Mouse (Mus musculus) megakaryocyte progenitor cell, adult 5-6 weeks (primary cell): ENCODE results near the gene Ctc1. TPM values are rescaled to one million over a fixed set of nuclear protein-coding genes. Genes with fewer than 3 reads are reported as not detected.
"Not testable (repeated sequence)": the region's sequence is repeated elsewhere in the genome, so short reads cannot be mapped to it uniquely, and the experiment has no call there.

Experiments
- ATAC-seq: replicated peaks from 2 replicates; pipeline ENCODE4 v1.8.0; 2016; ENCODE audit warnings: mild to moderate bottlenecking, moderate TSS enrichment, inconsistent platforms; ENCODE audit not compliant: poor library complexity
- total RNA-seq, 2 experiments: library from RNA; stranded (forward) in 1 of 2; stranded (reverse) in 1 of 2; fragments of 157-497, 149-512 nt in 1 of 2; fragments of 200-1000 nt in 1 of 2; gene quantifications; 2 replicates each; pipeline versions ENCODE4 v1.2.3 to v1.2.4; 2015 to 2017

Ctc1 gene
- total RNA-seq, 2 experiments from 2014 or later: 21.2 to 27.8 TPM

DNA sequence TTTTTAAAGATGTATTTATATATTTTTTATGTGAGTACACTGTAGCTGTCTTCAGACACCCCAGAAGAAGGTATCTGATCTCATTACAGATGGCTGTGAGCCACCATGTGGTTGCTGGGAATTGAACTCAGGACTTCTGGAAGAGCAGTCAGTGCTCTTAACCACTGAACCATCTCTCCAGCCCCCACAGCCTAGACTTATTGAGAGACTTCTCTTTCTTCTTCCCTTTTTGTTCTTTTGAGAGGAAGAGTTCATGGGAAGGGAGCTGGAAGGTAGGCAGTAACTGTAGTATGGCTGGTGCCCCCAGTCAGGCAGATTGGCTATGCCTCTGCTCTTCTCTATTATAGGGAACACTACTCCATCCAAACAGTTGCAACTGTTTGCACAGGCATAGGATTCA is 9.1 kb upstream of the Ctc1 start:
- not testable (repeated sequence) for ATAC-seq

DNA sequence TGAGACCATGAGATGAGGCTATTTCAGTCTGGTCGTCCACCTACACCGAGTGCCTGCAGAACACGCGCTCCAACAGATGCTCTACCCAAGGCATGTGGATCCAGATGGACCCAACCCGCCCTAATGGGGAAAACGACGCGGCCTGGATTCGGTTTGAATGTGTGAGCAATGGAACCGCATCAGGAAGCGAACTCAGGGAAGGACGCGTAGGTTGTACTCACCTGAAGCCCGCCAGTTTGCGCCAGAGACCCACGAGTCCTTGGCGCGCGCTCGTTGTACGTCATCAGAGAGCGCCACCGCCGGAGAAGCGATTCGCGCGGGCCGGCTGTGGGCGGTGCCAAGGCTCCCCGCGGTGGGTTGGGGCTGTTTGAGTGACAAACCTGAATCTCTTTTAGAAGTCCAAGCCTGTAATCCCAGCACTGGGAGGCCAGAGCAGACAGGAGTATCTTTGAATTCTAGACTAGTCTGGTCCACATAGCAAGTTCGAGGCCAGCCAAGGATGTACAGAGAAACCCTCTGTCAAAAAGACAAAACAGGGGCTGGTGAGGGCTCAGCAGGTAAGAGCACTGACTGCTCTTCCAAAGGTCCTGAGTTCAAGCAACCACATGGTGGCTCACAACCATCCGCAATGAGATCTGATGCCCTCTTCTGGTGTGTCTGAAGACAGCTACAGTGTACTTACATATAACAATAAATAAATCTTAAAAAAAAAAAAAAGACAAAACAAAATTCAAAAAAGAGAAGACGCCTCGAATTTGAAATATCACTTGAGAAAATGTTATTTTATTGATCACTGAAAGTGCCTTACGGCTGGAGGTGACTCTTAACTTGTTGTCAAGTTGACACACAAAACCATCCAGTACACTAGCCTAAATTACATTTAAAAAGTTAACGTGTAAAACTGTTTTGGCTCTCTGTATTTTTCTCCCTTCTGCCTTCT is 7.3 kb upstream of the Ctc1 start, which contains the start of gene Pfas:
Gene Pfas (minus strand): TSS at position 279 of the 940 bp plus-strand sequence.
- peak; percentile 83 for ATAC-seq

DNA sequence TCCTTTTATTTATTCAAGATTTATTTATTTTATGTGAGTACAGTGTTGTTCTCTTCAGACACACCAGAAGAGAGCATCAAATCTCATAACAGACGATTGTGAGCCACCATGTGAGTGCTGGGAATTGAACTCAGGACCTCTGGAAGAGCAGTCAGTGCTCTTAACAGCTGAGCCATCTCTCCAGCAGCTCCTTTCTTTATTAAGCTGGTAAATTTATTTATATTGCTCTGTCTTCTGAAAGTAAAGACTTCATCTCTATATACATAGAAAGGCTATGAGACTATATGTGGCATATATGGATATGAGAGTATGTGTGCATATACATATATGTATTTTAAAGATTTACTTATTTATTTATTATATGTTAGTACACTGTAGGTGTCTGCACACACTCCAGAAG is 6.2 kb upstream of the Ctc1 start:
- ATAC-seq: no peak

DNA sequence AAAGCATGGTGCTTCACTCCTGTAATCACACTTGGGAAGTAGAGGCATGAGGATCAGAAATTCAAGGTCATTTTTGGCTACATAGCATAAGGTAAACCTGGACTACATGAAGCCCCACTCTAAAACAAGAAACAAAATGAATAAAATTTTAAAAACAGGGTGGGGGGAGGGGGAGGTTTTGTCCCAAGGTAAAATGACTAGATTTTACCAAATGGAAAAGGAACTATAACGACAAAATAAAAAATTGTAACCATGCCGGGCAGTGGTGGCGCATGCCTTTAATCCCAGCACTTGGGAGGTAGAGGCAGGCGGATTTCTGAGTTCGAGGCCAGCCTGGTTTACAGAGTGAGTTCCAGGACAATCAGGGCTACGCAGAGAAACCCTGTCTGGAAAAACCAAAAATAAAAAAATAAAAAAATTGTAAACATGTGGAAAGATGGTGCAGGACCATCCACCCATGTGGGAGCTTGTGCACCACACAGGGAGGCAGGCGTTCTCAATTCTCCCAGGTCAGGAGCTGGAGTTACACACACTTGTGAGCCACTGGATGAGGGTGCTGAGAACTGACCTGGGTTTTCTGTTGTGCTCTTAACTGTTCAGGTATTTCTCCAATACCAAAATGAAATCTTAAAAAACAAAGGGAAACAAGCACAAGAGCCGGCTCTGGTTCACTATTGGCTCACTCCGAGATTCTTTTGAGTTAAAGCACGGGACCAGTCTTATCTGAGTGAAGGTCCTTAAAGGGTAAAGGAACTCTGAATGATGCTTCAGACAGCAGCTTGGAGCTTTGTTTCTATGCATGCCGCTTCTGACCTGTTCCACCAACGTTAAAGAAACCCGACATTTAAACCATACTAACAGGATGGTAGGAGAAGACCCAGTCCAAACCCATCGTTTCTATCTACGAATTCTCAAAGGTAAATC is 5.0 kb upstream of the Ctc1 start:
- ATAC-seq: no peak

DNA sequence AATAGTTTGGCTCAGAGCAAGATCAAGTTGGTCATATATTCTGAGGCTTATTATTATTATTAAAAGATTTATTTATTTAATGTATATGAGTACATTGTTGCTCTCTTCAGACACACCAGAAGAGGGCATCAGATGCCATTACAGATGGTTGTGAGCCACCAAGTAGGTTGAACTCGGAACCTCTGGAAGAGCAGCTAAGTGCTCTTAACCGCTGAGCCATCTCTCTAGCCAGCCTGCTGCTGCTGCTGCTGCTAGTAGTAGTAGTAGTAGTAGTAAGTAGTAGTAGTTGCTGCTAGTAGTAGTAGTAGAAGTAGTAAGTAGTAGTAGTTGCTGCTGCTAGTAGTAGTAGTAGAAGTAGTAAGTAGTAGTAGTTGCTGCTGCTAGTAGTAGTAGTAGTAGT is 4.3 kb upstream of the Ctc1 start:
- ATAC-seq: not testable (repeated sequence)

DNA sequence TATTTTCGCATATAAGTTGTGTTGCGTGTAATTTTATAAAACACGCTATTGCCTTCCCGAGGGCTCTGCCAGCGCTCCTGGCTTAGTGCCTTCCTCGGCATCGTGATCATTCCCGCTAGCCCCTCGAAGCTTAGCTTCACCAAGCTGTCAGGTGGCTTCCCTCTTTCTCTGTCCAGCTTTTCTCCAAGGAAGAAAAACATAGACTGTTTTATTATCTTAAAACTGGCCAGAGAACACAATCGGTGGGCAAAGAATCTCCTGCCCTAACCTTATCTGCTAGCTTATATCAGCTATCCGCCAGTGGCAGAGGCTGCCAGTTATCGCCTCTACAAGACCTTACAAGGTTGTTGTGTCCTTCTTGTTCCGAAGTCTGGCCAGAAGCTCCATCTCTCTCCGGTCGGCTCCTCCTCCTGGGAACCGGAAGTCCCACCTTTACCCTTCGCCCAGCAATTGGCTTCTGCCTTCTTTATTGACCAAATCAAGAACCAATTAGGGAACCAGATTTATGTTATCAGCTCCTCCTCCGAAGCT is 3.6 kb upstream of the Ctc1 start:
- ATAC-seq: peak; percentile 63

DNA sequence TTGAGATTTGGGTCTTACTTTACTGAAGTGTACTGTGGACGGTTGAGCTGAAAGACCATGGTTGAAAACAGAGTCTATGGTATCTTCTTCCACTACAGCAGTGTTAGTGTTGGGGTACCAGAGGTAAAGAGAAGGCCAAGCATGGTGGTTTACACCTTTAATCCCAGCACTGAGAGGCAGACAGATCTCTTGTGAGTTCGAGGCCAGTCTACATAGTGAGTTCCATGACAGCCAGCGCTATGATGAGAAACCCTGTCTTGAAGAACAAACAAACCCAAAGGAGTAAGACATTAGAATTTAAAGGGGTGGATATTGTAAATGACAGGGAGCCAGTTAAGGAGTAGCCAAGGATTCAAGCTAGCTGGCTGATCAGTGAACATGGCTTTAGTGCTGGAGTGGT is 1.0 kb downstream of the Ctc1 start:
- ATAC-seq: no peak

DNA sequence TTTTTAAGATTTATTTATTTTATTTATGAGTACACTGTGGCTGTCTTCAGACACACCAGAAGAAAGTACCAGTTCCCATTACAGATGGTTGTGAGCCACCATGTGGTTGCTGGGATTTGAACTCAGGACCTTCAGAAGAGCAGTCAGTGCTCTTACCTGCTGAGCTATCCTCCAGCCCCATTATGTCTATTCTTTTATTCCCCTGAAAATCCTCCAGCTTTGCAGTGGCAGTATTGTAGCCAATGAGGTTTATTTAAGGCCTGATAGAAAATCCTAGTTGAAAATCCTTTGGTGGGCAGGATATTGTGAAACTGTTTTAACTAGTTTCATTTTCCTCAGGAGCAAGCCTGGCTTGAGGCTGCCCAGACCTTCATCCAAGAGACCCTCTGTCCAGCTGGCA is 5.0 kb downstream of the Ctc1 start:
- ATAC-seq: no peak

DNA sequence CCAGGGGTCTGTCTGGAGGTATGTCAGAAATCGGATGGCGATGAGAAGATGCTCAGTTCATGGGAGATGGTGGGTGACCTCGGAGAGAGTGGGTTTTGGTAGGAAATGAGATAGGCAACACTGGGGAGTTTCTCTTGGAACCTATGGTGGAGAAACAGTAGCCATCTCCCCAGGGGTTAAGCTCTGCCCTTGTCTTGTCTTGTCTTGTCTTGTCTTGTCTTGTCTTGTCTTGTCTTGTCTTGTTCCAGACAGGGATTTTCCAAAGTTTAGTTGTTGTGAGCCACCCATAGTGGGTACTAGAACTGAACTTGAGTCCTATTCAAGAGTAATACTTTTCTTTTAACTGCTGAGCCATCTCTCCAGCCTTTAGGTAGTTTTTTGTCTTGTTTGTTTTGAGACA is 10.9 kb downstream of the Ctc1 start:
- ATAC-seq: no peak

DNA sequence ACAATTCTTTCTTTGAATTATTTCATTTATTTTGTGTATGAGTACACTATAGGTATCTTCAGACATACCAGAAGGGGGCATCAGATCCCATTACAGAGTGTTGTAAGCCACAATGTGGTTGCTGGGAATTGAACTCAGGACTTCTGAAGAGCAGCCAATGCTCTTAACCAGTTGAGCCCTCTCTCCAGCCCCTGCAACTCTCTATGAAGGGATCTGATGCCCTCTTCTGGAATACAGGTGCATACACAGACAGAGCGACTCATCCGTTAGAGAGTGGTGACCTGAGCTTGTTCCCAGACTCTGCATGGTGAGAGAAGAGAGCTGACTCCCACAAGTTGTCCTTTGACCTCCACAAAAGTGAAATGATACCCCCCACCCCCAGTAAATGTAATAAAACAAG is 13.1 kb downstream of the Ctc1 start:
- peak; percentile 91 for ATAC-seq

DNA sequence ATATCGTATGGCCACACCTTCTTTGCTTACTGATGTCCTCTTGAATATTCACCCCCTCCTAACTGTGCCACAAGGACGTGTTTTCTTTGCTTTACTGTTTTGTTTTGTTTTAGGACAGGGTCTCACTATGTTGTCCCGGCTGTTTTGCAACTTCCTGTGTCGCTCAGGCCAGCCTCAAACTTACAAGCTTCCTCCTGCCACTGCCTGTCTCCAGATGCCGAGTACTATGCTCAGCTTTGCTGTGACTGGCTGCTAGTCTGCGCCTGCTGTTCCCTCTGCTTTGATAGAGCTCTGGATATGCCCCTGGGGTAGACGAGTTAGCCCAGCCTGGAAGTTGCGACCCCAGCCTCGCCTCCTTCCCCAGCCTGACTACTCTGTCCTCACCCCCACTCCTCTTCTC is 17.8 kb downstream of the Ctc1 start:
- ATAC-seq: no peak

DNA sequence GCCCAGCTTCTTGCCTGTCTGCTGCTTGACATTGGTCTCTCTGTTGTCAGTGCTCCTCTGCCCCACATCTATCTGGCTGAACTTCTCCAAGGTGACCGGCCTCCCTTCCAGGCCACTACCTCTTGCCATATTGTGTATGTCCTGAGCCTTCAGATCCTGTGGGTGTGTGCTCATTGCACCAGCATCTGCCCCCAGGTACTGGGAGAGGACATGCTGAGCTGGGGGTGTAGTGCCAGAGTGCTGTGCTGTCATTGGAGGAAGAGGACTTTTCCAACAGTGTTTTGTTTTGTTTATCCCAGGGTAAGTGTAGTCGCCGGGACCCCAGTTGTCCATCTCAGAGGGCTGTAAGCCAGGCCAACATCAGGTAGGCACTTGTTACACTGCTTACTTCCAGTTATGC is 18.9 kb downstream of the Ctc1 start:
- no peak for ATAC-seq

DNA sequence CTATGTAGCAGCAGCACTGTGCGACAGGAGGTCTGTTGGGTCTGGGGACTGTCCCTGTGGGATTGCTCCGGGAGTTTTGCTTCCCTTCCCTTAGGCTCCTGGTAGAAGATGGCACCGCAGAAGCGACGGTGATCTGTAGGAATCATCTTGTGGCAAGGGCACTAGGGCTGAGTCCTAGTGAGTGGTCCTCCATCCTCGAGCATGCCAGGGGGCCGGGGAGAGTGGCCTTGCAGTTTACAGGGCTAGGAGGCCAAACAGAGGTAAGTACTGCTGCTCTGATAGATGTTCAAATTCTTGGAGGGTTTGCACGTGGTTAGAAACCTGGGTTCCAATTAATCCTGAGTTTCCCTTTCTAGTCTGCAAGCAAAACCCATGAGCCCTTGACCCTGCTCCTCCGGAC is 19.7 kb downstream of the Ctc1 start:
- ATAC-seq: no peak

DNA sequence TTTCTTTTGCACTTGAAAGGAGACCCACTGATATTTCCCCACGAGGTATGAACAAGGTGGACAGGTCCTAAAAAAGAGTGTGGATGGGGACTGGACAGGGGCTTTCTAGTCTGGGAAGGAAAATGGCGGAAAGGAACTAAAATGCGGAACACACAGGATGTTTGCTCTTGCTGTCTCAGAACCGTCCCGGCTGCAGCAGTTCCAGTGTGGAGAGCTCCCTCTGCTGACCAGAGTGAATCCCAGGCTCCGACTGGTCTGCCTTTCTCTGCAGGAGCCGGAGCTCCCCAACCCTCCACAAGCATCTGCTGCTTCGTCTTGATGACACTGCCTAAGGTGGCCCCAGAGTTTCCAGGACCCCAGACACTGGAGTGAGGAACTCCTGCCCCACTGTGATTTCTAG is 20.1 kb downstream of the Ctc1 start:
- ATAC-seq: peak; percentile 59

DNA sequence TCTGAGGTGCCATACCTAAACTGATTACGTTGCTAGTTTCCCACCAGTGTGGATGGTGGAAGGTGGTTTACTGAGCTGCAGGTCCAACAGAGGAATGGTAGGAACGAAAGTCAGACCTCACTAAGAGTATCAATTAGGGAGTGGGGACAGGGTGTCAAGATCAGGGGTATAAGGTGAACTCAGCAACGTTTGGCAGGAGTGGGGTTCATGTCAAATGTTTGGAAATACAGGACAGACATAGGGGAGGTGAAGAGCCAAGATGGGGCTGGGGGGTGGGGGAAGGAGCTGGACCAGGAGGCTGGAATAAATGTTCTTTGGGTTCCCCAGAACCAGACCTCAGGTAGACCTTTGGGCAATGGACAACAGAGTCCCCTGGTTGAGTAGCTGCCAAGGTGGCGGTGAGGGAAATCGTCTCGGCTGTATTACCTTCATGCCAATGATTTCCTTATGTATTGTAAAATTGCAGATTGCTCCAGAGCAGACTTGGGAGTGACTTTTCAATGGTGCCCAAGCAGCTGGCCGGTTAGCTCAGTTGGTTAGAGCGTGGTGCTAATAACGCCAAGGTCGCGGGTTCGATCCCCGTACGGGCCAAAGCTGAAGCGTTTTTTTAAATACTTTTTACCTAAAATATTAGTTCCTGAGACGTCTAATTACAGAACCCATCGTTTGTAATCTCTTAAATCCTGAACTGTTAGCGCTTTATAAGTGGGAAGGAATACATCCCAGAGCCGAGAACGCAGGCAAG is 20.9 kb downstream of the Ctc1 start:
- ATAC-seq: 0 out of 2 replicates have a peak, but pooled peaks have one; percentile 6

DNA sequence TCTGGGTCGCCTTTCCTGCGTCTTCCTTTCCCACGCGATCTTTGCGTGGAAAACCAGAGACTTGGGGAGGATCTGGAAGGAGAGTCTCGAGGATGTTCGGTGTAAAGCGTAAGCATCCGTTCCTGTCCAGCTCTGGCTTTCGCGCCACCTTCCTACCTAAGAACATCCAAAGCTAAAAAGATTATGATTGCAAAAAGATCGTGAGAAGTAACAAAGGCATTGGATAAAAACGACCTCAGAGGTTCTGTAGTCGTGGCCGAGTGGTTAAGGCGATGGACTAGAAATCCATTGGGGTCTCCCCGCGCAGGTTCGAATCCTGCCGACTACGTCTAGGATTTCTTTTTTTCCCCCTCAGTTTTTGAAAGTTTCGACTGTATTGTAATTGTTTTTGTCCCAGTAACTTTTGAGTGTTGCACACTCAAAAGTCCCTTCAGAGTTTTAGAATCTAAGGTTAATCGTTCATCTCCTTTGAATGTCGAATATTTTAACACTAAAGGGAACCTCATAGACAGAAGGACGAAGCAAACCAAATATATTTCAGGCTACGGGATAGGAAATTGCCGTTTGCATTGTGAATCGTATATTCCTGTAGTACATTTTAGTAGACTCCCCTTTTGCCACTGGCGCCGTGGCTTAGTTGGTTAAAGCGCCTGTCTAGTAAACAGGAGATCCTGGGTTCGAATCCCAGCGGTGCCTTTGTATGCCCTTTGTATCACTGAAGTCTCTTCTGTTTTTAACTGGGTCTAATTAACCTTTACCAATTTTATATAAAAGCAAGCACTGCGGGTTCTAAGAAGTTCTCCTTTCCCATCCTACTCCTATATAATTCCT is 21.7 kb downstream of the Ctc1 start:
- peak; percentile 15 for ATAC-seq

DNA sequence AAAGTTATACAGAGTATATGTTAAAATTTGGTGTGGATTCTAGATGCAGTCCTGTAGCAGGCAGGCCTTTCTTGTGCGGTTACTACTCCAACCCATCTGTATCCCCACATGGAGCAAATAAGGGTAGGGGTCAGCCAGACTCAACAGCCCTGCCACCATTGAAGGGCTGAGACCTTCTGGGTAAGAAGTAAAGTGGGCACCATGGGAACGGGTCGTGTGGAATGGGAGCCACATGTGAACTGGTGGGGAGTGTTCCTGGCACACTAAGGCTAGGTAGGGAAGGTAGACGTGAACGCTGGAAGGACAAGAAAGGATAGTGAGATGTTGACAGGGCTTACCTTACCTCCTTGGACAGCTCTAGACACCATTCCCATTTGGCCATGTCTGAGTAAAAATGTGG is 22.5 kb downstream of the Ctc1 start:
- no peak for ATAC-seq

DNA sequence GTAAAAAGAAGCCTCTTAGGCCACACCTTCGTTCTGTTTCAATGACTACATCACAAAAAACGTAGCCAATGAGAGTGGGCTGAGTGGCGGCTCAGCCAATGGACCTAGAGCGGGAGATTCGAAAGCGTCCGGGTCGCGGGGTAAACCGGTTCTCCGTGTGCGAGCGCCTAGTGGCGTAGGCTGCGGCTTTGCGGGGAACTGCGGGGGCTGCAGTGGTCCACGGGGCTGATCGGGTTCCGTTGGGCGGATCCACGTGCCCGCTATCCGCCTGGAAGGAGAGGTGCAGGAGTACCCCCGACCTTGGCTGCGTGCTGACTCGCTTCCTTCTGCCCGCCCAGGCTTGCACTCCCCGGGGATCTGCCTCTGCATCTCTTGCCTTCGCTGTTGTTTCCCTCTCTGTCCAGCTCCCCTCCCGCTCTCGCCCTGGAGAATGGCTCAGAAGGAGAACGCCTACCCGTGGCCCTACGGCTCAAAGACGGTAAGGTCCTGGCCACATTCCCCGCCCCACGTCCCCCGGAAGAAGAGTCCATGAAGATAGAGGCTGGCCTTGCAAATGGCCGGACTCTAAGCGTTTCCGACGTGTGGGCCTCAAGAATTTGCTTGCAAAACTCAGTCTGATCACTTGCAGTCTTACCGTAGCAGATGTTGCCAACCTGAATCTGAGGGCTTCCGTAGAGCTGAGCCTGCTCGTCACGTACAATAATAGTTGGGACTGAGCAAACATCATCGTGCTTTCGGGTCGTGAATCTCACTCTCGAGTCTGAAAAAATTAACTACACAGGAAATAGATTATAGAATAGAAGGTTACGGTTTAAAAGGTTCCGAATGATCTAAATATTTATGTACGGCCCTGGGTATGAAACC is 30.1 kb downstream of the Ctc1 start, which contains the start of gene Aurkb:
Gene Aurkb (plus strand): TSS at position 117 of the 864 bp plus-strand sequence.
- ATAC-seq: peak; percentile 71

DNA sequence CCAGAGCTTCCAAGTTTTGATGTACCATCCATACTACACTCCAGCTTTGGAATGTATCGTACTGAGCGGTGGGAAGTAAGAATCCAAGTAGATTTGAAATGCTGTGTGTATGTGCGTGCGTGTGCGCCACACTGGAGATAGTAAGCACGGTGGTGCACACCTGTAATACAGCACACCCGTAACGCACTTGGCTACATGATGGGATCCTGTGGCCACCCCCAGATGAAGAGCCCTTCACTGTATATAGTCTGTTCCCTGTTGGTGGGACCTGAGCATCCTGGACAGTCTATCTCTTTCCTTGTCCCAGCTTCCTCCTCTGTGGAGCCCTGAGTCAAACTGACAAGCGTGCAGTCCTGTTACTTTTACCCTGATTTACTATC is 30.7 kb downstream of the Ctc1 start:
- no peak for ATAC-seq
